Mouse (Mus musculus) bone marrow, adult 2 months (tissue): ENCODE measurements around the gene Pced1b. TPM values are rescaled to one million over a fixed set of nuclear protein-coding genes. Genes with fewer than 3 reads are reported as not detected.

Source experiments
- H3K27ac ChIP-seq: fragments of 200-500 bp; 2 replicates; pipeline ENCODE4 v1.5.1; 2012; ENCODE audit warnings: low read depth, mild to moderate bottlenecking, control low read depth, inconsistent platforms, low read length; ENCODE audit not compliant: control insufficient read depth, poor library complexity, insufficient read depth
- H3K4me1 ChIP-seq: fragments of 200-500 bp; 2 replicates; pipeline ENCODE4 v1.6.1; 2011; ENCODE audit warnings: low read length; ENCODE audit not compliant: control insufficient read depth, insufficient read depth
- H3K4me3 ChIP-seq: fragments of 200-500 bp; replicated peaks from 2 replicates; pipeline ENCODE3; 2011; ENCODE audit warnings: mild to moderate bottlenecking, low read depth, low read length, control low read depth; ENCODE audit not compliant: control insufficient read depth
- CTCF ChIP-seq: fragments of 200-500 bp; IDR thresholded peaks from 2 replicates; pipeline ENCODE4 v1.5.1; 2011; ENCODE audit warnings: low read length, control low read depth; ENCODE audit not compliant: control insufficient read depth, insufficient read depth
- POLR2A ChIP-seq: fragments of 200-500 bp; IDR thresholded peaks from 2 replicates; pipeline ENCODE4 v1.6.1; 2011; ENCODE audit warnings: low read depth, mild to moderate bottlenecking, control low read depth, low read length, borderline replicate concordance; ENCODE audit not compliant: control insufficient read depth
- WGBS: fragments of 180-500 bp; shearing (Covaris S2); methylation state at CpG from one replicate; pipeline ENCODE4 v1.1.7; 2018; 5-methylcytosine and 5-hydroxymethylcytosine counted together
- polyA plus RNA-seq: library from polyadenylated mRNA; stranded (reverse); fragments of >200 nt; gene quantifications from 2 replicates; pipeline ENCODE4 v1.2.4, GENCODE M21; 2011; ENCODE audit warnings: low replicate concordance; ENCODE audit not compliant: missing spikeins, insufficient read depth, insufficient read length

The Pced1b gene
- polyA plus RNA-seq, 1 experiment: 19.7 TPM

DNA sequence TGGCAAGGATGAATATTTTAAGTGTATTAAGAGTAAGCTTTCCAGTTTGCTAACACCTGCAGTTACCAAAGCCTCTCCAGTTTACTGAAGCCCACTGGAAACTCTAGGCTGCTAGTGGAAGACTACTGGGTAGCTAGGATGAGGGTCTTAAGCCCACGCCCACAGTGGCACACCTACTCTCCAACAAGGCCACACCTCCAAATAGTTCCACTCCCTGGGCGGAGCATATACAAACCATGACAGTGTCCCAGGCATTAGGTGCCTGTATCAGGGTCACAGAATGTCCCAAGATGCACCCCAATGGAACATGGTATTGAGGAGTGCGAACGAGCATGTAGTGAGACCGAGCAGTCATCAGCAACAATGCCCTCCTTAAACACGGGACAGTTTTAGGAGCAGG is 140.9 kb downstream of the Pced1b start:
- Histone ChIP-seq H3K4me3 (no peak overlapping the region), H3K4me1 (no peaks in the 10 kb centered on the region), H3K27ac (no peak overlapping the region)
- 88% methylated on average over 6 of the region's 6 CpGs for WGBS
- TF ChIP-seq POLR2A: no peak
- TF ChIP-seq CTCF: no peak

DNA sequence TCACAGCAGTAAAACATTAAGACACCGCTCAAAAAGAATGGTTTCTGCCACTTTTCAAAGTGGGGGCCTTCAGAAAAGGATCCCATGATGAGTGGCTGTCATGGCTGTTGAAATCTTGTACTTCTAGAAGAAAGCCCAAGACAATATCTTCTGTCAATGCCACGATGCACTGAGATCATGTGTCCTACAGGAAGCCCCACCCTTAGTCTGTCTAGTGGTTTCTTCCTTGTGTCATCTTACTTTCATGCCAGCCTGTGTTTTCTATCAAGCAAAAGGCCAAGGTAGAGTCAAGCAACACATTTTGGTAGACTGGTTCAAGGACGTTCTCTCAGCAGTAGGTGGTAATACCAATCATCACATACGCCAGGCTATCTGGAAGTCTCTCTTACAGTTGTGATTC is 142.7 kb downstream of the Pced1b start:
- no peaks in the 10 kb centered on the region for H3K4me1 ChIP-seq
- H3K4me3 ChIP-seq: no peak overlapping the region
- WGBS: 80% methylated on average over 4 of the region's 4 CpGs
- TF ChIP-seq CTCF (no peak), POLR2A (no peak)
- no peak overlapping the region for H3K27ac ChIP-seq

DNA sequence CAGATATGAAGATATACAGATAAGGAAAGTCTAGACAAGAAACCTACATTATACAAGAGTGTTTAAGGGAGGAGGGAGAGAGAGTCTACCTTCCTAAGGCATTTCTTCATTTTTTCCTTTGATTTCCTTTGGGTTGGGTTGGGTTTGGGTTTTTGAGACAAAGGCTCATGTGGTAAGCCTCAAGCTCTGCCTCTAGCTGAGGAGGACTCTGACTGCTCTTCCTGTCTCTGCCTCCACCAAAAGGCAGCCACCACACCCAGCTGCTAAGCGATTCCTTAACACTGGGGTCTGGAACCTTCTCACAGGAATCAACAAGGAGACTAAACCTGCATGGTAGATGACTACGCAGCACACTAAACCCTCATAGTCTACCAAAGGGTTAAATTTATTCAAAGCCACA is 143.9 kb downstream of the Pced1b start:
- WGBS: 90% methylated on average over 2 of the region's 2 CpGs

DNA sequence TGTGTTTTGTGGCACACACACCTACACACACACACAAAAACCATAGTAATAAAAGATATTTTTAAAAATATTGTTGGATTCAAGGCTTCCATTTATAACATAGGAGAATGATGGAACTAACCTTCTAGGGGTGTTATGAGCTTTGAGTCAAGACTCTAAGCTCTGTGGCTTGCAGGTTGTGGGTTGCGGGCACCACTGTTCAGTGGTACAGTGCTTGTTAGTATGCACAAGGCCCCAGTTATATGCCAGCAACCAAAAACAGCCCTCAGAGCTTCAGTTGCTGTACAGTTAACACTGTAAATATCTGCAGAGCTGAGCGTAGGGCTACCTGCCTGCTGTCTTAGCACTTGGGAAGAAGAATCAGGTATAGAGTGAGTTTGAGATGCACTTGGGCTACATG is 144.5 kb downstream of the Pced1b start:
- 93% methylated on average over 2 of the region's 2 CpGs for WGBS
- H3K4me1 ChIP-seq: no peaks in the 10 kb centered on the region
- H3K4me3 ChIP-seq: no peak overlapping the region
- TF ChIP-seq POLR2A (no peak), CTCF (no peak)
- H3K27ac ChIP-seq: no peak overlapping the region

More for the DNA sequence above, 143.9 kb downstream of the Pced1b start:
- no peak overlapping the region for H3K4me3 ChIP-seq
- no peak overlapping the region for H3K27ac ChIP-seq
- TF ChIP-seq CTCF (no peak), POLR2A (no peak)
- H3K4me1 ChIP-seq: no peaks in the 10 kb centered on the region

DNA sequence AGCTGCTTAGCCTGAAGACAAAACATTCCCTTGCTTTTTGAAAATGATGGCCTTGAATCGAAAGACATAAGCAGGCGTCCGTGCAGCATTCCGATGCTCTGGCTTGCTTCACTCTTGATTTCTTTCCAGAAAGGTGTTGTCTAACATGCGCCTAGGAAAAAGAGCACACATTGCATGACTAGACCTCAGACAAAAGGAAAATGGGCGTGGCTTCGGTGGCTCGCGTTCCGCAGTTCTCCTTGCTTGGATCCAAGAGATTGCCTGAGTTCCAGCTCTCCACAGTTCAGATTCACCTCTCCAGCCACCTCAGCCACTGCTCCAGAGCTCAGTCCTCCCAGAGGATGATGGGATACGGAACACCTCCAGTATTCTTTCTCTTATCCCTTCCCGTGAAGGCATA is 147.7 kb downstream of the Pced1b start:
- Histone ChIP-seq H3K27ac (no peak overlapping the region), H3K4me1 (no peaks in the 10 kb centered on the region), H3K4me3 (no peak overlapping the region)
- 88% methylated on average over 12 of the region's 12 CpGs for WGBS
- TF ChIP-seq CTCF (no peak), POLR2A (no peak)

DNA sequence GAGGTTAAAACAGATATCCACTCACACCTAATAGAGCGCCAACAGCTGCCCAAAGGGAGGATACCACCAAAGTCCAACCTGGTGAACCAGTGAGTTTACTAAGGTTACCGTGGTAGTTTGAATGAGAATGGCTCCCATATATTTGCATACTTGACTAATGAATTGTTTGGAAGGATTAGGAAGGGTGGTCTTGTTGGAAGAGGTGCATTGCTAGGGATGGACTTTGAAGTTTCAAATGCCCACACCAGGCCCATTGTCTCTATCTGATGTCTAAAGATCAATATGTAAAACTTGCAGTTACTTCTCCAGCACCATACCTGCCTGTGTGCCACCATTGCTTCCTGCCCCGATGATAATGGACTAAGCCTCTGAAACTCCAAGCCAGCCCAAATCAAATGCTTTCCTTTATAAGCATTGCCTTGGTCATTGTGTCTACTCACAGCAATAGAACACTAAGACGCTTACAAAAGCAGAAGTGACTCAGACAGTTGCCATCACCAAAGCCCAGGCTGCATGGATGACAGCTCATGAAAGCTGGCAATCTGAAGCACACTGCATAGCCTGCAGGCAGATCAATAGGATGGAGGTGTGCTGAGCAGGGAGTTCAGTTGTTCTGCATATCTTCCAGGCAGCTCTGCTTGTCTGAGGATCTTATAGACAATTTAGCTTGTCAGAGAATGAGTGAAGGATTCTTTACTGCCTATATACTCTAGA is 149.8 kb downstream of the Pced1b start:
- H3K4me1 ChIP-seq: no peaks in the 10 kb centered on the region
- WGBS: 74% methylated on average over 4 of the region's 4 CpGs
- H3K27ac ChIP-seq: no peak overlapping the region
- no peak overlapping the region for H3K4me3 ChIP-seq
- no peak for TF ChIP-seq CTCF
- TF ChIP-seq POLR2A: no peak

DNA sequence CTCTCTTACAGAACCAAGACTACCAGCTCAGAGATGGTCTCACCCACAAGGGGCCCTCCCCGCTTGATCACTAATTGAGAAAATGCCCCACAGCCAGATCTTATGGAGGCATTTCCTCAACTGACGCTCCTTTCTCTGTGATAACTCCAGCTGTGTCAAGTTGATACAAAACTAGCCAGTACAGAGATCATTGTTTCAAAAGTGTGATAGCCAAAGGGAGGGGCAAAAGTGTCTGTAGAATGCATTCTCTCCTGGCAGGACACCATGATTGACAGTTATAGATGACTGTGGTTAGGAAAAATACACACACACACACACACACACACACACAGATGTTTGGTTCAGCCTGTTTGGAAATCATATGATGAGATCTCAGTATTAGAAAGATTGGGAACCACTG is 150.9 kb downstream of the Pced1b start:
- TF ChIP-seq POLR2A (no peak), CTCF (no peak)
- WGBS: 58% methylated on average over 2 of the region's 2 CpGs
- Histone ChIP-seq H3K4me1 (no peaks in the 10 kb centered on the region), H3K27ac (no peak overlapping the region), H3K4me3 (no peak overlapping the region)

DNA sequence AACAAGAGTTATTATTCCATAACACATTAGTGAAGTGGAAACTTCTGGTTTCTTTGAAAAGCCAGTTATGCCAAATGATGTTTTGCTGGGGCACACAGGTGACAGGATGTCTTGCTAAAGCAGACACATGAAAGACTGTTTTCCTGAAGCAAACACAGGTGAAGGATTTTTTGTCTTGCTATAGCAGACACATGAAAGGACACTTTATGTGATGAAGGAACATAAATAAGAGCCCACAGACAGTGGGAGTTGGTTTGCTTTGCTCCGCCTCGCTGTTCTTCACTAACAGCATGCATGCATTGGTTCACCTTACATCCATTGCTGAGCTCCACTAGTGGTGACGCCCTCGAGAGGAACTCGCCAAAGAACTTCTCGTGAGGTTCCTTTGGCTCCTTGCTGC is 154.0 kb downstream of the Pced1b start:
- Histone ChIP-seq H3K4me3 (no peak overlapping the region), H3K4me1 (no peaks in the 10 kb centered on the region), H3K27ac (no peak overlapping the region)
- 89% methylated on average over 6 of the region's 6 CpGs for WGBS
- TF ChIP-seq POLR2A: no peak
- TF ChIP-seq CTCF: no peak

DNA sequence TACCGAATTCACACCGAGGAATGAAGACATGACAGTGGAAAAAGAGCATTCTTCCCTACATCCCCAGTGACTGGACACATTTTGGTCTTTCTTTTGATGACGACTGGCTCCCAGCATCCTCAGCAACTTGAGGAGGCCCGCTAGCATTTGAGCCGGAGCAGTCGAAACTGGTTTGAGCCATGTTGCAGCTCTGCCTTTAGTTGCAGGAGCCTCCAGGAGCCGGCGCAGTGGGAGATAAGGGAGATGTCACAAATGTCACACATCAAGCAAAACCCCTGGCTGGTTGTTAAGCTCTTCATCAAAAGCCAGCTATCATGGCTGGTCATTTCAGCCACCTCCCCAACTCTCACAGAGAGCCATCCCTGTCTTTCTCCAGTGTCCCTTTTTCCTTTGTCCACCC is 157.6 kb downstream of the Pced1b start:
- WGBS: 83% methylated on average over 8 of the region's 8 CpGs
- no peaks in the 10 kb centered on the region for H3K4me1 ChIP-seq
- H3K27ac ChIP-seq: no peak overlapping the region
- TF ChIP-seq POLR2A (no peak), CTCF (no peak)
- H3K4me3 ChIP-seq: no peak overlapping the region

DNA sequence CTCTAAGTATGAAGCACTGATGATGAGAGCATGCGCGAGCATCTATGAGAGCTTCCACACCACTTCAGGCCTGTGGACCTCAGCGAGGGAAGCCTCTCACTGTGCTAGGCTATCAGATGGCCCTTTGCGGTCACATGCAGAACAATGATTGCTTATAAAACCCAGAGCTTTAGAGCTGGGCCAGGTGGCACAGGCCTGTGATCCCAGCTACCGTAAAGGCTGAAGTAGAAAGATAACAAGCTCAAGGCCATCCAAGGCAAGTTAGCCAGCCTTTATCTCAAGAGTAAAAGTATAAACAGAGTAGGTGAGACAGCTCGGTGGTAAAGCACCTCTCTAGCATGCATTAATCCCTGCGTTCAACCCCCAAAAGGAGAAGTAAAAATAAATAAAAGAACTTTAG is 158.1 kb downstream of the Pced1b start:
- TF ChIP-seq POLR2A (no peak), CTCF (no peak)
- no peak overlapping the region for H3K4me3 ChIP-seq
- no peak overlapping the region; the same call in 1 of the 2 replicates for H3K27ac ChIP-seq
- 51% methylated on average over 7 of the region's 7 CpGs for WGBS
- no peaks in the 10 kb centered on the region for H3K4me1 ChIP-seq
